Mouse (Mus musculus) heart, adult 18-20 months (tissue): ENCODE measurements around the gene Fxyd1. TPM values are rescaled to one million over a fixed set of nuclear protein-coding genes. Genes with fewer than 3 reads are reported as not detected.

Source experiments
- DNase-seq, 2 experiments: peaks; one replicate each; pipeline ENCODE4 v3.0.0; 2021 to 2022; ENCODE audit warnings: mixed read lengths in 1 of 2
- long read RNA-seq, 2 experiments: library from polyadenylated mRNA; stranded (forward); transcript quantifications; one replicate each; pipeline ENCODE4 v2.0.0; 2021
- total RNA-seq, 2 experiments: library from RNA; stranded (reverse); gene quantifications; 2 replicates each; pipeline ENCODE4 v1.2.3; 2021

Fxyd1 gene
- total RNA-seq: 100 to 1,000 TPM; 861 to 937 TPM
- long read RNA-seq, experiment 1, transcript Fxyd1-202 (8 exons, 522 nt): minor isoform, 36 of 3,728 reads
- long read RNA-seq, experiment 1, transcript Fxyd1-213 (3 exons, 255 nt): major isoform, 2,615 of 3,728 reads
- long read RNA-seq, experiment 1, transcript Fxyd1-212 (8 exons, 568 nt): minor isoform, 104 of 3,728 reads
- long read RNA-seq, experiment 1, transcript Fxyd1-203 (8 exons, 492 nt): minor isoform, 357 of 3,728 reads
- long read RNA-seq, experiment 1, partial matches to known transcripts: 476 of 3,728 reads
- long read RNA-seq, experiment 1, other reads (novel, unspliced or antisense): 64 of 3,728 reads
- long read RNA-seq, experiment 2, transcript Fxyd1-213 (3 exons, 255 nt): major isoform, 2,478 of 3,341 reads
- long read RNA-seq, experiment 2, transcript Fxyd1-212 (8 exons, 568 nt): minor isoform, 77 of 3,341 reads
- long read RNA-seq, experiment 2, transcript Fxyd1-203 (8 exons, 492 nt): minor isoform, 223 of 3,341 reads
- long read RNA-seq, experiment 2, transcript Fxyd1-202 (8 exons, 522 nt): minor isoform, 29 of 3,341 reads
- long read RNA-seq, experiment 2, partial matches to known transcripts: 410 of 3,341 reads
- long read RNA-seq, experiment 2, other reads (novel, unspliced or antisense): 55 of 3,341 reads

- no peak for DNase-seq
Observed at GRCm38 (mm10) chr7:31057071-31057470, at the start of gene Fxyd1. TSS of gene Fxyd1 (minus strand) at chr7:31057199.

DNA sequence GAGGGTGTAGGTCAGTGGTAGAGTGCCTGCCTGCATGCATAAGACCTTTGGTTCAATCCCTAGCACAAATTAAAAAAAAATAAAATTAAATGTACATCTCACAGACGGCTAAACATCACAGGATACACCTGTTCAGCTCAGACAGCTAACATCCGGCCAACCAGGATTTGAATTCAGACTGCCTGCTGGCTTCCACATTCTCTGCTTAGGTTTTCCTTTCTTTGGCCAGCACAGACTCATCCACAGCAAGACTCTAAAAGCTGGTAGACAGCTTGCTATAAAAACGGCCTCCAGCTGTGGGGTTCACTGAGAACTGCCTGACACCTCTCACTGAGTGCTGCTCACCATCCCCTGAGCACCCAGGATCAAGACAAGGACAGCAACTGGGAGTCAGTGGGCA, 49.2 kb upstream of the Fxyd1 start:
- DNase-seq: no peak

GRCm38 (mm10) chr7:31105061-31105768, 48.2 kb upstream of the Fxyd1 start:
- peak; percentile 59 to 88 for DNase-seq

DNA sequence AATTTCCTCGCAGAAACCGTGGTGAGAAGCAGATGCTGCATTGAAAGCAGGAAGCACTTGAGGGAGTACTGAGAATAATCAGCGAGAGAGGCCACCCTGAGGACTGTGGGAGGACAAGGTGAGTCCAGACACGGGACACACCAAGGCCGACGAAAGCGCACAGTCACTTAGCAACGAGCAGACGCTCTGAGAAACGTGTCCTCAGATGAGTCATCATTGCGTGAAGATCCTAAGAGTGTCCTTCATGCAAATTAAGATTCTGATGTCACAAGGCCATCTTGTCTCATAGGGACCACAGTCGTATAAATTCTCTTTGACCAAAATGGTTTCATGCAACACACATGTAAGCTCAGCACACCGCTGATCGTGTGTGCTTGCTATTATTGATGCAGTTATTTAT, 43.8 kb upstream of the Fxyd1 start:
- no peak for DNase-seq

DNA sequence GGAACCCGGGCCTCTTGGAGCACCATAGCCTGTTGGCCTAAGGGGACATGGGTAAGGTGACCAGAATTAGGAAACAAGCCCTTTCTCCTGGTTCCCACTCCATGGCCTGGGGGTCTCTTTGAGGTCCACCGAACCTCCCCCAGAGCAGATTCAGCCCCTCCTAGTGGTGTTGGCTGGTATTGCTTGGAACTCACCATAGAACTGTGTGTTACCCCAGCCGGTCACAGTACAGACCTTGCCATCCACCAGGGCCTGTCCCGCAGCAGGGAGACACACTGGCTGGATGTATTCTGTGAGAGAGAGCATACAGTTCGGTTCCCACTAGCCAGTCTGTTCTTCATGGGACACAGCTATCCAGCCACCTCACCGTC, 42.6 kb upstream of the Fxyd1 start:
- no peak for DNase-seq

DNA sequence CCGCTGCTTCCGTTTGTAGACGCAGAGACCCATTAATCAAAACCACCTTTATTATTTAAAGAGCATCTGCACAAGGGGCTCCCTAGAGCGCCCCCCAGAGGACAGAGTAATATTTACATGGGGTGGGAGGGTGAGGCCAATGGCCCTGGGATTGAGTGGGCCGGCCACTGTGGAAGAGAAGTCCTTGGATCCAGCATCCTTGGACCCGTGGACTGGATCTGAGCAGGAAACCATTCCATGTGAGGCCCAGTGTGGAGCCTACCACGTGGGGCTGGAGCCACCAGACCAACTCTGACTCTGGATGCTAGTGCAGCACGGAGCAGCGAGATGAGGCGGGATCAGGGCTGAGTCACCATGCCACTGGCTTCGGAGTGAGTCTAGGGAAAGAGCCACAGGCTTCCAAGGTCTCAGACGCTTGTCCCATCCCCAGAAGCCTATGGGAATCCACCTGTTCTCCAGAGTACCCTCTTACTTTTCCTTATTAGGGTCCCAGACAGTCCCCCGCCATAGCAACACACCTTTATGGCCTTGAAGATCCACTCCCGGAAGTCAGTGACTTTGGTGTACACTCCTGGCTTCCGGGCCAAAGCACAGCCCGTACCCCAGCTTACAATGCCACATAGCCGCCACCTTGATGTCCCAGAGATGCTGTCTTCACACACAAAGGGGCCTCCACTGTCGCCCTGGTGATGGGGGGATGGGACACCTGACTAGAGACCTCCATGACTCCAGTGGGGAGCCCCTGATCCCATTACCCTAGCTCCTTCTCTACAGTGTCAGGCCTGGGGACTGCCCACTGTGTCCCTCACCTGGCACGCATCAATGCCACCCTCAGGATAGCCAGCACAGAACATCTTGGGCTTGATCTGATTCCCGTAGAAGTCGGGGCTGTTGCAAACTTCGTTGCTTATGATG, 42.0 kb upstream of the Fxyd1 start:
- no peak for DNase-seq

GRCm38 (mm10) chr7:31097583-31098248, 40.7 kb upstream of the Fxyd1 start:
- peak; percentile 94 to 96 for DNase-seq

DNA sequence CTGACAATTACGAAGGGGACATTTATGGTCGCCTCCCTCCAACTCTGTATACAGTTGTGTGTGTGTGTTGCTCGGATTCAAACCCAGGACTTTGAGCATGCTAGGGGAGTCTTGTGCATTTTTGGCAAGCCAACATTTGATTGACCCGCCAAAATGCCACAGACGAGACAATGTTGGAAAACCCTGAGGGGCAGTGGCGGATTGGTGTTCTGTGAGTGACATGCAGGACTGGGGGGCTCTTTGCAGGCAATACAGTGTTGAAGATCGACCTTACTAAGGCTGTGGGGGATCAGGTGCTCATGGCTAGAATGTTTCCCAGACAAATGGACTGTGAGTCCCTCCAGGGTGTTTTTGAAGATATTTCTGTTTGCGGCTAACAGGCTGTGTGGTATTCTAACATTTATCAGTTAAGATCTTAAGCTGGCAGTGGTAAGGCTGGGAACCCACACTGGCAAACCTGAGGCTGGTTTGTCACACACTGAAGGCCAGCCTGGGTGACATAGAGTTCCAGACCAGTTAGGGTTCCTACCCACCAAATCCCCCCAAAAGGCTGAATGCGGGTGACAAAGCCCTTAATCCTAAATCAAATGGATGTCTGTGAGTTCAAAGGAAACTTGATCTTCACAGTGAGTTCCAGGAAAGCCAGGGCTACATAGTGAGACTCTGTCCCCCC, 40.0 kb upstream of the Fxyd1 start:
- no peak for DNase-seq

- DNase-seq: no peak
Observed at GRCm38 (mm10) chr7:31094774-31095501, 37.9 kb upstream of the Fxyd1 start.

DNA sequence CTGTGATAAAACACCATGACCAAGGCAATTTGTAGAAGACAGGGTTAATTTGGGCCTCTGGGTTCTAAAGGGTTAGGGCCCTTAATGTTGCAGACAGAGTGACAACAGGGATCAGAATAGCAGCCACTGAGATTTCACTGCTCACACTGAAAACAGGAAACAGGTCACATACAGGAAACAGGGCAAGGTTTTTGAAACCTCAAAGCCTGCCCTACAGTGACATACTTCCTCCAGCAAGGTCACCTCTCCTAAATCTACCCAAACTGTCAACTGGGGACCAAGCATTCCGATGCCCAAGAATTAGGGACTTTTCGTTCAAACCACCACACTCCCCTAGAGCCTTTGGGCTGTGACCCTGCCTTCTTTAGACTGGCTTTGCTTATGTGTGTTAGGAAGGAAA, 32.7 kb upstream of the Fxyd1 start:
- DNase-seq: no peak

GRCm38 (mm10) chr7:31088206-31088605, 31.2 kb upstream of the Fxyd1 start:
- DNase-seq: peak in 1 of 2 experiments; percentile 35

- DNase-seq: no peak
Observed at GRCm38 (mm10) chr7:31087262-31087661, 30.3 kb upstream of the Fxyd1 start.

GRCm38 (mm10) chr7:31086175-31086755, 29.3 kb upstream of the Fxyd1 start:
- no peak for DNase-seq

DNA sequence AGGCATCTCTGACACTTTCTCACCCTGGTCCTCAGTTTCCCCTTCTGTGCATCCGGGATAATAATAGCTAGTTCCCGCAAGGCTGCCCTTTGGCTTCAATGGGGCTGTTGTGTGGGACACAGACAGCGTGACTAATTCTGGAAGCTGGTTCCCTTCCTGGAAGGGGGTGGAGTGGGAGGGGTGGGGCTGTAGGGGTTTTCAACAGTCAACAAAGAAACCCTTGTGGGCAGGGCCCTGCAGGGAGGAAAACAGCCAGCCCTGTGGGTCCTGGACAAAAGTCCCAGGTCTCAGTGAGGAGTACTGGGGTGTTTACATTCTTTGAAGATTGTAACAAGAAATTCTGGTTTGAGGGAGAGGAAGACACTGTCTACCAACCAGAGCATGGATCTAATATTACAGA, 28.2 kb upstream of the Fxyd1 start:
- DNase-seq: peak; percentile 84

GRCm38 (mm10) chr7:31084140-31084539, 27.1 kb upstream of the Fxyd1 start:
- no peak for DNase-seq

- DNase-seq: peak; percentile 87 to 91
Observed at GRCm38 (mm10) chr7:31082831-31083588, 26.0 kb upstream of the Fxyd1 start.

GRCm38 (mm10) chr7:31082106-31082505, 25.1 kb upstream of the Fxyd1 start:
- no peak for DNase-seq

GRCm38 (mm10) chr7:31081106-31081505, 24.1 kb upstream of the Fxyd1 start:
- DNase-seq: no peak

GRCm38 (mm10) chr7:31080611-31081010, 23.6 kb upstream of the Fxyd1 start:
- no peak for DNase-seq
